ENCODE assay signal across 8 mouse cellular contexts in the genomic region with DNA sequence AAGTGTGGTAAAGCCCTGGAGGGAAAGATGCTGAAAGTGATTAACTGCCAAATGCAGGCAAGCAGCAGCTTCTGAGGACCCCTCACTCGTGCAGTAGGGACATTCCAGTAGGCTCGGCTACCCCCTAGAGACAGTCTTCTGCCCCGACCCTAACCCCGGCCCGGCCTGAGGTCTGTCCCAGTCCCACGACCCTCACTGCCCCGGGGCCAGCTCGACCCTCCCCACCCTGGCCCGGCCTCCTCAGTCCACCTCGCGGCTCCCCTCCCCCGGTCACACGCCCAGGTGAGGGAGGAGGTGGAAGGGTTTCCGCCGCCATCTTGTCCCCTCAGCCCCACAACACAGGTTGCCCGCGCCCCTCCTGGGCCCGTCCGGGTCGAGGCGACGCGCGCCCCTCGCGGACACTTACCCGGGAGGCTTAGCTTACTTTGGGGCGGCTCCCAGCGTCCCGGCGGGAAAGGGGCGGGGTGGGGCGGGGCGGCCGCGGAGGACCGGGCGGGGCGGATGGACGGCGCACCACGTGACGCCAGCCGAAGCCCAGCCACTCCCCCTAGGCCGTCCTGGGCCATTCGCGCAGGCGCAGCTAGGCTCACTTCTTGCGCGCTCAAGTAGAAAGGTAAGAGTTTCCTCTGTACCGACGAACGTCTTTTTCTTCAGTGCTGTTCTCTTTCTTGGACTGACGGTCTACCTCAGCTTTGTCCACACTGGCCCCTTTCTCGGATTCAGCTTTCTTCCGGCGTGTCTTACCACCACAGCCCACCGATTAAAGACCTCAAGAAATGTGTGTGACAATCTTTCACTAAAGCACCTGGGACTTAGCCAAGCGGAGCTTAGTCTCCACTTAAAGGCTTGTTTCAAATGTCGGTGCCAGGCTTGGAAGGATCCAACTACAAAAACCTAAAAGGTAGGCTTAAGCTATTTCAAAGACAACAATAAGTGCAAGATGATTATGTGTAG. TPM values are rescaled to one million over a fixed set of nuclear protein-coding genes. Genes with fewer than 3 reads are reported as not detected.
DNase-seq lines count a peak whose midpoint lies in the region; ATAC-seq and TF ChIP-seq lines count a peak whose summit lies in the region.

A gene (minus strand): TSS at position 456 of the 954 bp plus-strand sequence.

- peak within 1 kb of the TSS; percentile 74 for H3K27ac ChIP-seq in ES-E14 (ENCODE audit: insufficient read depth, low read depth, low read length, poor library complexity, severe bottlenecking)
- peak within 1 kb of the TSS; percentile 73 for H3K27ac ChIP-seq in forebrain, embryonic 15.5 days (replicated peaks)
- peak within 1 kb of the TSS; percentile 86 for H3K27ac ChIP-seq in layer of hippocampus, adult 2 months
- H3K27ac ChIP-seq in lung, embryonic 14.5 days (ENCODE audit: low read depth), result peak within 1 kb of the TSS; percentile 85
- H3K27ac ChIP-seq in olfactory bulb, adult 2 months (ENCODE audit: insufficient read depth, low read depth, low read length), result no peak within 1 kb of the TSS
- H3K27ac ChIP-seq in thymus, adult 2 months (ENCODE audit: control insufficient read depth, insufficient read depth, low read length), result peak within 1 kb of the TSS; percentile 56

- TF ChIP-seq CTCF in layer of hippocampus, adult 2 months (conservative IDR thresholded peaks at IDR 0.05), result peak; percentile 58
- peak; percentile 56 for TF ChIP-seq CTCF in lung, embryonic 14.5 days (IDR thresholded peaks at IDR 0.05; ENCODE audit: low read depth)
- peak; percentile 15; the same call in 1 of the 2 replicates for TF ChIP-seq CTCF in olfactory bulb, adult 2 months (IDR thresholded peaks at IDR 0.05; ENCODE audit: insufficient read depth, low read depth, low read length)
- TF ChIP-seq CTCF in thymus, adult 2 months (IDR thresholded peaks at IDR 0.05; ENCODE audit: borderline replicate concordance, control insufficient read depth, extremely low read depth, insufficient read depth, low read length, poor library complexity), result no peak

- peak within 1 kb of the TSS; percentile 52 for H3K4me2 ChIP-seq in forebrain, embryonic 15.5 days (replicated peaks)
- H3K4me2 ChIP-seq in lung, embryonic 14.5 days, result peak within 1 kb of the TSS; percentile 71

- intact Hi-C loops in heart, postnatal 36 days (cut with DNase I), result loop anchor here (5.0 to 10.0 kb wide), 2 partner anchors 104 to 1353 kb away; a partner anchor contains a TSS

- H3K36me3 ChIP-seq in ES-E14 (ENCODE audit: control insufficient read depth, insufficient read depth, low read length, poor library complexity, severe bottlenecking), result no peaks in the 10 kb centered on the region; the same call in 1 of the 2 replicates
- H3K36me3 ChIP-seq in forebrain, embryonic 15.5 days, result no peaks in the 10 kb centered on the region
- no peaks in the 10 kb centered on the region for H3K36me3 ChIP-seq in lung, embryonic 14.5 days (ENCODE audit: insufficient read depth)
- H3K36me3 ChIP-seq in thymus, adult 2 months (ENCODE audit: control insufficient read depth, insufficient read depth, low read length), result no peaks in the 10 kb centered on the region

- H3K4me1 ChIP-seq in ES-E14 (ENCODE audit: control insufficient read depth in 2 of 2, insufficient read depth in 2 of 2, low read length in 2 of 2, poor library complexity in 1 of 2), result peaks cover 3 to 4% of the 10 kb centered on the region in 2 experiments; a peak in 1 of 4 replicates
- peaks cover 15% of the 10 kb centered on the region for H3K4me1 ChIP-seq in forebrain, embryonic 15.5 days
- H3K4me1 ChIP-seq in lung, embryonic 14.5 days (ENCODE audit: insufficient read depth), result no peaks in the 10 kb centered on the region; the same call in 1 of the 2 replicates
- H3K4me1 ChIP-seq in olfactory bulb, adult 2 months (ENCODE audit: control insufficient read depth, insufficient read depth, low read length), result peaks cover 2% of the 10 kb centered on the region; the same call in 1 of the 2 replicates
- 0 out of 2 replicates have a peak, but pooled peaks cover 3% of the 10 kb centered on the region for H3K4me1 ChIP-seq in thymus, adult 2 months (replicated peaks; ENCODE audit: control insufficient read depth, insufficient read depth, low read length)

- peak; percentile 98 for ATAC-seq in forebrain, embryonic 15.5 days (replicated peaks)
- ATAC-seq in lung, embryonic 14.5 days (ENCODE audit: insufficient read depth), result peak; percentile 99

- no peaks in the 10 kb centered on the region for H3K27me3 ChIP-seq in forebrain, embryonic 15.5 days
- H3K27me3 ChIP-seq in lung, embryonic 14.5 days (ENCODE audit: insufficient read depth, low read length), result no peaks in the 10 kb centered on the region
- H3K27me3 ChIP-seq in thymus, adult 2 months (ENCODE audit: control insufficient read depth, insufficient read depth, low read length), result no peaks in the 10 kb centered on the region

- H3K9me3 ChIP-seq in ES-E14 (ENCODE audit: control insufficient read depth, insufficient read depth, low read depth, low read length), result no peaks in the 10 kb centered on the region
- H3K9me3 ChIP-seq in forebrain, embryonic 15.5 days, result no peaks in the 10 kb centered on the region
- no peaks in the 10 kb centered on the region for H3K9me3 ChIP-seq in lung, embryonic 14.5 days (ENCODE audit: low read depth, low read length)

- in situ Hi-C loops in ES-E14 (cut with MboI; ENCODE audit: low sequenced_read_pairs in 2 of 2, unreplicated experiment in 2 of 2), result no loop called here

- under 1% methylated on average over 56 of the region's 60 CpGs for WGBS in forebrain, embryonic 15.5 days
- WGBS in lung, embryonic 14.5 days, result under 1% methylated on average over 49 of the region's 60 CpGs
- WGBS in olfactory bulb, adult 2 months, result under 1% methylated on average over 60 of the region's 60 CpGs
- WGBS in thymus, adult 2 months, result under 1% methylated on average over 54 of the region's 60 CpGs

- H3K9ac ChIP-seq in ES-E14 (ENCODE audit: insufficient read depth, low read depth, low read length, poor library complexity, severe bottlenecking), result peak within 1 kb of the TSS; percentile 97
- H3K9ac ChIP-seq in forebrain, embryonic 15.5 days (replicated peaks), result peak within 1 kb of the TSS; percentile 89
- peak within 1 kb of the TSS; percentile 76 for H3K9ac ChIP-seq in lung, embryonic 14.5 days

- H3K4me3 ChIP-seq in ES-E14 (ENCODE audit: insufficient read depth in 1 of 2, low read depth in 1 of 2, low read length in 2 of 2, poor library complexity in 1 of 2, severe bottlenecking in 1 of 2), result peak within 1 kb of the TSS; percentile 85 to 88
- peak within 1 kb of the TSS; percentile 77 for H3K4me3 ChIP-seq in forebrain, embryonic 15.5 days
- H3K4me3 ChIP-seq in layer of hippocampus, adult 2 months, result peak within 1 kb of the TSS; percentile 88
- peak within 1 kb of the TSS; percentile 71 for H3K4me3 ChIP-seq in lung, embryonic 14.5 days (ENCODE audit: low read depth, low read length)
- H3K4me3 ChIP-seq in olfactory bulb, adult 2 months (ENCODE audit: insufficient read depth, low read depth, low read length), result peak within 1 kb of the TSS; percentile 59
- peak within 1 kb of the TSS; percentile 90 for H3K4me3 ChIP-seq in thymus, adult 2 months (ENCODE audit: control insufficient read depth, insufficient read depth, low read length)

- no peak for TF ChIP-seq POLR2A in olfactory bulb, adult 2 months (IDR thresholded peaks at IDR 0.05; ENCODE audit: insufficient read depth, low read depth, low read length)
- TF ChIP-seq POLR2A in thymus, adult 2 months (IDR thresholded peaks at IDR 0.05; ENCODE audit: control insufficient read depth, extremely low read depth, insufficient read depth, low read length, poor library complexity), result 0 out of 2 replicates have a peak, but pooled peaks have one; percentile 63

- DNase-seq in ES-E14 (ENCODE audit: low read depth, low spot score), result peak; percentile 78
- peak; percentile 86 for DNase-seq in cerebellum, adult 11-12 months
- DNase-seq in heart, postnatal 36 days, result peak; percentile 88 to 89
- DNase-seq in layer of hippocampus, adult 2 months (ENCODE audit: low spot score in 2 of 2), result peak; percentile 78 to 79
- peak; percentile 96 for DNase-seq in lung, embryonic 14.5 days
- DNase-seq in thymus, adult 2 months, result peak; percentile 90

TF ChIP-seq in ES-E14, 5 proteins besides CTCF, POLR2A, EP300 and RAD21:
- TF ChIP-seq ZC3H11A (IDR thresholded peaks at IDR 0.05; ENCODE audit: borderline replicate concordance, low read depth, low read length) (peak; percentile 26; the same call in 1 of the 2 replicates), HCFC1 (IDR thresholded peaks at IDR 0.05; ENCODE audit: borderline replicate concordance, insufficient read depth, low read length) (0 out of 2 replicates have a peak, but pooled peaks have one; percentile 18), ZNF384 (IDR thresholded peaks at IDR 0.05; ENCODE audit: low read depth, low read length) (peak; percentile 2; the same call in 1 of the 2 replicates), MAFK (IDR thresholded peaks at IDR 0.05; ENCODE audit: insufficient read depth, low read depth, low read length) (no peak), CHD2 (IDR thresholded peaks at IDR 0.05; ENCODE audit: low read depth, low read length) (no peak)

RNA-seq across cellular contexts. Expression of the gene that starts here (rescaled TPM):
- 6.6 and 7.2 TPM in 2 replicates for total RNA-seq in ES-E14 (2012; rRNA removed)
- polyA plus RNA-seq in forebrain, embryonic 15.5 days (2015; fragmentation: Nextera tagmentation; extraction: Ambion mirVana), result 31.9 and 34.6 TPM in 2 replicates
- total RNA-seq in heart, postnatal 36 days (2021), result 10 to 100 TPM; 16.8 to 17.3 TPM
- 10 to 100 TPM; 31.2 to 34.0 TPM for total RNA-seq in layer of hippocampus, adult 2 months (2021)
- 6.0 and 7.1 TPM in 2 replicates for polyA plus RNA-seq in lung, embryonic 14.5 days (2014; fragmentation: Nextera tagmentation; extraction: Ambion mirVana)
- not detected in 2 replicates for polyA plus RNA-seq in olfactory bulb, adult 2 months (2012; ENCODE audit: insufficient read depth, insufficient read length, low replicate concordance, missing spikeins)
- 5.9 and 6.5 TPM in 2 replicates for polyA plus RNA-seq in thymus, adult 2 months (2012; rRNA removed)
